Mouse (Mus musculus): ENCODE measurements around the gene Sugct. TPM values are rescaled to one million over a fixed set of nuclear protein-coding genes. Genes with fewer than 3 reads are reported as not detected.
"Not testable (repeated sequence)": the region's sequence is repeated elsewhere in the genome, so short reads cannot be mapped to it uniquely, and the experiment has no call there.

The Sugct gene
- polyA plus RNA-seq, 1 experiment from 2014 or later, result 2.5 TPM

DNA sequence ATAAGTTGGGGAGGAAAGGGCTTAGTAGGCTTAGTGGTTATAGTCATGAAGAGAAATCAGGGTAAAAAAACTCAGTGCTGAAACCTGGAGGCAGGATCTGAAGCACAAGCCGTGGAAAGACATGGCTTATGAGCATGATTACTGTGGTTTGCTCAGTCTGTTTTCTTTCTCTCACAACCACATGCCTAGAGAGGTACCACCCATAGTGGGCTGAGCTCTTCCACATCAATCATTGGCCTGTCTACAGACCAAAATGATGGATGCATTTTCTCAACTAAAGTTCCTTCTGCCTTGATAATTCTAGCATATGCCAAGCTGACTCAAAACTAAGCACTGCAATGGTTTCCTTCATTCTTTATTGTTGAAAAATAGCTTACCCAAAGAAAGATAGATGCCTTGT, 817.3 kb downstream of the Sugct start:
- Histone ChIP-seq H3K36me3 (ENCODE audit: control insufficient read depth, insufficient read depth, low read length) (no peaks in the 10 kb centered on the region), H3K27ac (ENCODE audit: low read length) (no peak overlapping the region), H3K4me1 (ENCODE audit: control insufficient read depth, insufficient read depth, low read length) (no peaks in the 10 kb centered on the region), H3K4me3 (ENCODE audit: low read depth, low read length) (no peak overlapping the region), H3K27me3 (ENCODE audit: control insufficient read depth, insufficient read depth, low read depth, low read length) (no peaks in the 10 kb centered on the region), H3K4me2 (ENCODE audit: low read length) (no peak overlapping the region), H3K9ac (ENCODE audit: low read depth, low read length) (no peak overlapping the region), H3K9me3 (replicated peaks; ENCODE audit: control insufficient read depth, low read length, poor library complexity, severe bottlenecking) (no peaks in the 10 kb centered on the region)
- ATAC-seq, result no peak
- 90% methylated on average over 1 of the region's 1 CpGs for WGBS

GRCm38 (mm10) chr13:16859986-16860385, 835.4 kb downstream of the Sugct start:
- no peak for ATAC-seq
- Histone ChIP-seq H3K27me3 (ENCODE audit: control insufficient read depth, insufficient read depth, low read depth, low read length) (no peaks in the 10 kb centered on the region), H3K27ac (ENCODE audit: low read length) (no peak overlapping the region), H3K4me2 (ENCODE audit: low read length) (no peak overlapping the region), H3K9me3 (replicated peaks; ENCODE audit: control insufficient read depth, low read length, poor library complexity, severe bottlenecking) (no peaks in the 10 kb centered on the region), H3K4me3 (ENCODE audit: low read depth, low read length) (no peak overlapping the region), H3K4me1 (ENCODE audit: control insufficient read depth, insufficient read depth, low read length) (no peaks in the 10 kb centered on the region), H3K9ac (ENCODE audit: low read depth, low read length) (no peak overlapping the region), H3K36me3 (ENCODE audit: control insufficient read depth, insufficient read depth, low read length) (no peaks in the 10 kb centered on the region)
- WGBS, result 54% methylated on average over 2 of the region's 2 CpGs

GRCm38 (mm10) chr13:16847236-16847635, 848.1 kb downstream of the Sugct start:
- H3K36me3 ChIP-seq (ENCODE audit: control insufficient read depth, insufficient read depth, low read length), result no peaks in the 10 kb centered on the region
- H3K4me1 ChIP-seq (ENCODE audit: control insufficient read depth, insufficient read depth, low read length), result no peaks in the 10 kb centered on the region
- no peak overlapping the region for H3K9ac ChIP-seq (ENCODE audit: low read depth, low read length)
- no peaks in the 10 kb centered on the region for H3K27me3 ChIP-seq (ENCODE audit: control insufficient read depth, insufficient read depth, low read depth, low read length)
- no peak overlapping the region for H3K27ac ChIP-seq (ENCODE audit: low read length)
- WGBS, result 76% methylated on average over 2 of the region's 2 CpGs
- ATAC-seq, result no peak
- H3K4me3 ChIP-seq (ENCODE audit: low read depth, low read length), result no peak overlapping the region
- no peaks in the 10 kb centered on the region for H3K9me3 ChIP-seq (replicated peaks; ENCODE audit: control insufficient read depth, low read length, poor library complexity, severe bottlenecking)
- no peak overlapping the region for H3K4me2 ChIP-seq (ENCODE audit: low read length)

DNA sequence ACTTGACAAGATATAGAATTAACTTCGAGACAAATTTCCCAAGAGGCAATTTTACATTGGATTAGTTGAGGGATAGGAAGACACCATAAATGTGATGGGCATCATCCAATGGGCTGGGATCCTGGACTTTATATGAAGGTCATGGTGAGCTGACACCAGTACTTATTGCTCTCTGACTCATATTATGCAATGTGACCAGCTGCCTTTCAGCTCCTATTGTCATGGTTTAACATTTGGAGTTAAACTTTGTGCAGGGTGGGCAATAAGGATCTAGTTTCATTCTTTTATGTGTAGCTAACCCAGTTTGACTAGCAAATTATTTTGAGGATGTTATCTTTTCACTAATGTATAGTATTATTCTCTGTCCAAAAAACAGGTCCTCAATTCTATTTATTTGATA, 854.4 kb downstream of the Sugct start:
- Histone ChIP-seq H3K27me3 (ENCODE audit: control insufficient read depth, insufficient read depth, low read depth, low read length) (no peaks in the 10 kb centered on the region), H3K27ac (ENCODE audit: low read length) (no peak overlapping the region), H3K9ac (ENCODE audit: low read depth, low read length) (no peak overlapping the region), H3K9me3 (replicated peaks; ENCODE audit: control insufficient read depth, low read length, poor library complexity, severe bottlenecking) (no peaks in the 10 kb centered on the region), H3K4me1 (ENCODE audit: control insufficient read depth, insufficient read depth, low read length) (no peaks in the 10 kb centered on the region), H3K36me3 (ENCODE audit: control insufficient read depth, insufficient read depth, low read length) (no peaks in the 10 kb centered on the region), H3K4me3 (ENCODE audit: low read depth, low read length) (no peak overlapping the region), H3K4me2 (ENCODE audit: low read length) (no peak overlapping the region)
- ATAC-seq, result no peak
- 76% methylated on average over 1 of the region's 1 CpGs for WGBS

- H3K4me2 ChIP-seq (ENCODE audit: low read length), result no peak overlapping the region
- 87% methylated on average over 3 of the region's 3 CpGs for WGBS
- ATAC-seq, result no peak
- no peaks in the 10 kb centered on the region for H3K4me1 ChIP-seq (ENCODE audit: control insufficient read depth, insufficient read depth, low read length)
- no peaks in the 10 kb centered on the region for H3K9me3 ChIP-seq (replicated peaks; ENCODE audit: control insufficient read depth, low read length, poor library complexity, severe bottlenecking)
- no peaks in the 10 kb centered on the region for H3K27me3 ChIP-seq (ENCODE audit: control insufficient read depth, insufficient read depth, low read depth, low read length)
- no peaks in the 10 kb centered on the region for H3K36me3 ChIP-seq (ENCODE audit: control insufficient read depth, insufficient read depth, low read length)
- H3K4me3 ChIP-seq (ENCODE audit: low read depth, low read length), result no peak overlapping the region
- no peak overlapping the region for H3K27ac ChIP-seq (ENCODE audit: low read length)
- H3K9ac ChIP-seq (ENCODE audit: low read depth, low read length), result no peak overlapping the region
Measured at GRCm38 (mm10) chr13:16838409-16838808, 856.9 kb downstream of the Sugct start.

GRCm38 (mm10) chr13:16835111-16835510, 860.2 kb downstream of the Sugct start:
- Histone ChIP-seq H3K9me3 (replicated peaks; ENCODE audit: control insufficient read depth, low read length, poor library complexity, severe bottlenecking) (no peaks in the 10 kb centered on the region), H3K4me1 (ENCODE audit: control insufficient read depth, insufficient read depth, low read length) (no peaks in the 10 kb centered on the region), H3K9ac (ENCODE audit: low read depth, low read length) (no peak overlapping the region), H3K27ac (ENCODE audit: low read length) (no peak overlapping the region), H3K4me3 (ENCODE audit: low read depth, low read length) (no peak overlapping the region), H3K4me2 (ENCODE audit: low read length) (no peak overlapping the region), H3K27me3 (ENCODE audit: control insufficient read depth, insufficient read depth, low read depth, low read length) (no peaks in the 10 kb centered on the region), H3K36me3 (ENCODE audit: control insufficient read depth, insufficient read depth, low read length) (no peaks in the 10 kb centered on the region)
- 85% methylated on average over 2 of the region's 2 CpGs for WGBS
- ATAC-seq, result no peak

- Histone ChIP-seq H3K4me1 (ENCODE audit: control insufficient read depth, insufficient read depth, low read length) (no peaks in the 10 kb centered on the region), H3K4me2 (ENCODE audit: low read length) (no peak overlapping the region)
- ATAC-seq, result no peak
Measured at GRCm38 (mm10) chr13:16833069-16833468, 862.3 kb downstream of the Sugct start.

DNA sequence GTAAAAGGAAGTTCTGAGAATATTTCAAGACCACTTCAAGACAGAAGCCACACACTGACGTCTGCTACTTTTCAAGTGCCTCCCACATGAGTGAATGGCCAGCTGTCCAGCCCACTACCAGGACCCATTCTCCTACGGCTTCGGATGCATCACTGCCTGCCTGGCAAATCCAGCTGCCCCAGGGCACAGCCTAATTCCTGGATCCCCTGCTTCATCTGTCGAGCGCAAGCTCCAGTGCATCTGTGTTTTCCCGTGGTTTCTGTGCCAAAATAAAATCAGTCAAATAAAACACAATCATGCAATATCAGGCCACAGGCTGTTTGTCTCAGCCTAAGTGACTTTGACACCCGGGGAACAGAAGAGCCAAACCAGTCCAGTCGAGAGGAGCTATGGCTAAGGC, 863.5 kb downstream of the Sugct start:
- H3K27me3 ChIP-seq (ENCODE audit: control insufficient read depth, insufficient read depth, low read depth, low read length), result no peaks in the 10 kb centered on the region
- H3K27ac ChIP-seq (ENCODE audit: low read length), result no peak overlapping the region
- H3K4me1 ChIP-seq (ENCODE audit: control insufficient read depth, insufficient read depth, low read length), result no peaks in the 10 kb centered on the region
- no peak for ATAC-seq
- no peaks in the 10 kb centered on the region for H3K9me3 ChIP-seq (replicated peaks; ENCODE audit: control insufficient read depth, low read length, poor library complexity, severe bottlenecking)
- H3K36me3 ChIP-seq (ENCODE audit: control insufficient read depth, insufficient read depth, low read length), result no peaks in the 10 kb centered on the region
- H3K4me3 ChIP-seq (ENCODE audit: low read depth, low read length), result no peak overlapping the region
- WGBS, result 77% methylated on average over 8 of the region's 8 CpGs
- no peak overlapping the region for H3K9ac ChIP-seq (ENCODE audit: low read depth, low read length)
- no peak overlapping the region for H3K4me2 ChIP-seq (ENCODE audit: low read length)

More at GRCm38 (mm10) chr13:16833069-16833468, 862.3 kb downstream of the Sugct start:
- no peak overlapping the region for H3K9ac ChIP-seq (ENCODE audit: low read depth, low read length)
- no peak overlapping the region for H3K4me3 ChIP-seq (ENCODE audit: low read depth, low read length)
- H3K27ac ChIP-seq (ENCODE audit: low read length), result no peak overlapping the region
- no peaks in the 10 kb centered on the region for H3K27me3 ChIP-seq (ENCODE audit: control insufficient read depth, insufficient read depth, low read depth, low read length)
- no peaks in the 10 kb centered on the region for H3K36me3 ChIP-seq (ENCODE audit: control insufficient read depth, insufficient read depth, low read length)
- H3K9me3 ChIP-seq (replicated peaks; ENCODE audit: control insufficient read depth, low read length, poor library complexity, severe bottlenecking), result no peaks in the 10 kb centered on the region

DNA sequence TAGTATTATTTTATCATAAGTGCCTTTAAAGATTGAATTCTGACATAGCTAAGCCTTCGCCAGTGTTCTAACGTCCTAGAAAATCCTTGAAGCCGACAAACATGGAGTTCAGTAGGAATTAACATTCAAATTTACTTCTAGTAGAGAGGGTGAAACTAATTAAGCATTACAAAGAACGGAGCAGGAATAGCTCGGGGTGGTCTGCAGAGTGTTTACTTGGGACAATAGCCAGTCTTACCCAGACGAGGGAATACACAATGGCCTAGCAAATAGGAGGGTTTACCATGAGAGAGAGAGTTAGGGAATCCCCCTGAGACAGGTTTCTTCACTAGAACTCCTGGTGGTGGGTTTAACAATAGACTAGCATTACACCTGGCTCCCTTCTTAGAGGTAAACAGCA, 865.1 kb downstream of the Sugct start:
- H3K4me1 ChIP-seq (ENCODE audit: control insufficient read depth, insufficient read depth, low read length); H3K36me3 ChIP-seq (ENCODE audit: control insufficient read depth, insufficient read depth, low read length); H3K4me3 ChIP-seq (ENCODE audit: low read depth, low read length); H3K27ac ChIP-seq (ENCODE audit: low read length); H3K27me3 ChIP-seq (ENCODE audit: control insufficient read depth, insufficient read depth, low read depth, low read length); ATAC-seq; H3K4me2 ChIP-seq (ENCODE audit: low read length); H3K9me3 ChIP-seq (replicated peaks; ENCODE audit: control insufficient read depth, low read length, poor library complexity, severe bottlenecking); H3K9ac ChIP-seq (ENCODE audit: low read depth, low read length): not testable (repeated sequence)
- 28% methylated on average over 6 of the region's 6 CpGs for WGBS

DNA sequence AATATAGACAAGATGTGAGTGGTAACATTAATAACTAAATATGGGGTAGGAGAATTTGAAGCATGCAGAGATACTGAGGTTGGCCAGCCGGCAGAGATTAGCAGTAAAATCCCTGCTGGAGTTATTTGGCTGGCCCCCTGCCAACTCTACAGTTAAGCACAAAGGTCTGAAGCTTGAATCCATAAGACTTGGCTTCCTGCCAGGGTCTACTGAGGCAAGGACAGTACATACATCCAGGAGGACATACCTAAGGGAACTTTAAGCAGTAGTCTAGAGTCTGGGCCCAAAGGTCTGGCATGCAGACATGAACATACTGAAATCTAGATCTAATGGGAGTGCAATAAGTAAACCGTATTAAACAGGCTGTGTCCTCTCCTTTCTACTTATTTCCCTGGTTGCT, 865.8 kb downstream of the Sugct start:
- no peak overlapping the region for H3K9ac ChIP-seq (ENCODE audit: low read depth, low read length)
- H3K4me3 ChIP-seq (ENCODE audit: low read depth, low read length), result no peak overlapping the region
- no peak overlapping the region for H3K27ac ChIP-seq (ENCODE audit: low read length)
- H3K9me3 ChIP-seq (replicated peaks; ENCODE audit: control insufficient read depth, low read length, poor library complexity, severe bottlenecking), result no peaks in the 10 kb centered on the region
- H3K36me3 ChIP-seq (ENCODE audit: control insufficient read depth, insufficient read depth, low read length), result no peaks in the 10 kb centered on the region
- no peaks in the 10 kb centered on the region for H3K27me3 ChIP-seq (ENCODE audit: control insufficient read depth, insufficient read depth, low read depth, low read length)
- no peak overlapping the region for H3K4me2 ChIP-seq (ENCODE audit: low read length)
- H3K4me1 ChIP-seq (ENCODE audit: control insufficient read depth, insufficient read depth, low read length), result no peaks in the 10 kb centered on the region
- ATAC-seq, result no peak
- WGBS, result 58% methylated on average over 2 of the region's 2 CpGs

Measured in midbrain, embryonic 16.5 days (tissue).